Mouse (Mus musculus) right cerebral cortex, adult 18-20 months (tissue): Measurements from ENCODE around the gene Rxfp4.

Experiments used
- DNase-seq: peaks from one replicate; pipeline ENCODE4 v3.0.0; 2022; ENCODE audit warnings: mixed read lengths

The Rxfp4 gene

GRCm38 (mm10) chr3:88627535-88627934, 25.4 kb downstream of the Rxfp4 start:
- no peak for DNase-seq

DNA sequence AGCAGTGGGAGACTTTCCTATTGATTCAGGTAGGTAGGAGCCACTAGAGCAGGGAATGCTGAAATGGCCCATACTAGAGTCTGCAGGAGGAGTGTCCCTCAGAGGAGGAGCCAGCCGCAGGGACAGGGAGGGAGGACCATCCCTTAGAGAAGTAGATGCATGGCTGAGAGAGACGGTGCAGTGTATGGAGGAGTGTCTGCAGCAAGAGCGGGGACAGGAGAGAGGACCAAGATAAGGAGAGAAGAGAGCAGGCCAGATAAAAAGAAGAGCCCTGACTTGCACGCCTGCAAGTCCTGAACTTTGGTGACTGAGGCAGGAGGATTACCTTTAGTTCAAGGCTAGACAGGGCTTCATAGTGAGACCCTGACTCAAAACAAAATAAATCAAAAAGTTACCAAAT, 25.8 kb downstream of the Rxfp4 start:
- DNase-seq, result no peak

DNA sequence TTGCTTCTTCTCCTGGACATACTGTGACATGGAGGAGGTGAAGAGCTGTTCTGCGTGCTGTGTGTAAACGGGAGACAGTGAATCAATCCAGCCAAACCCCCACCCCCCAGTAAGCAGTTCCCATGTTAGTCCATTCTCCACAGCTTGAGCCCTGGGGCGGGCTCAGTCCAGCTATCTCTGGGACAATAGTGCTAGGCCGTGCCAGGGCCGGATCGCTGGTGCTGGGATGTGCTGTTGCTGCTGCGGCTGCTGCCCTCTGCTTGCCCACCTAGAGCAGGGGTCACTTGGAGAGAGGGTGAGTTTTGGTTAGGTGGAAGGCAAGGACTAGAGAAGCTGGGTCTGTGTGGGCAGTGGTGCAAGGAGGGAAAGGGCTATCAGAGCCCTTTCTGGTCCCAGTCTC, 26.6 kb downstream of the Rxfp4 start:
- no peak for DNase-seq

GRCm38 (mm10) chr3:88625531-88625930, 27.4 kb downstream of the Rxfp4 start:
- DNase-seq, result no peak

DNA sequence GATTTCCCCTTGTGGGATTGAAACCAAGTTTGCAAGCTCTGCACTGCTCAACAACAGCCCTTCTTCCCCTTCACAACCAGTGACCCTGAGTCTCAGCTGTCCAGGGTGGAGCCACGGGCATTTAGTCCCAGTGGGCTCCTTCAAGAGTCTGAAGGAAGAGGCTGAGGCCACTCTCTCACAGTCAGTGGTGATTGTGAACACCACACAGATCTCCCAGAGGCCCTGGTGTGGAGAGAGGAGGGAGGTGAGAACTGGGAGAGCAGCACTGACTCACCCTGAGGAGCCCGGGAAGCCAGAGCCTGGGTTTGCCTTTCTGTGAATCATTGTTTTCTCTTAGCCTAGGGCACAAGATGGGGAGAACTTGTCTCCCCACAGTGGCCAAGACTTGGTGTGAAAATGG, 28.0 kb downstream of the Rxfp4 start:
- no peak for DNase-seq

DNA sequence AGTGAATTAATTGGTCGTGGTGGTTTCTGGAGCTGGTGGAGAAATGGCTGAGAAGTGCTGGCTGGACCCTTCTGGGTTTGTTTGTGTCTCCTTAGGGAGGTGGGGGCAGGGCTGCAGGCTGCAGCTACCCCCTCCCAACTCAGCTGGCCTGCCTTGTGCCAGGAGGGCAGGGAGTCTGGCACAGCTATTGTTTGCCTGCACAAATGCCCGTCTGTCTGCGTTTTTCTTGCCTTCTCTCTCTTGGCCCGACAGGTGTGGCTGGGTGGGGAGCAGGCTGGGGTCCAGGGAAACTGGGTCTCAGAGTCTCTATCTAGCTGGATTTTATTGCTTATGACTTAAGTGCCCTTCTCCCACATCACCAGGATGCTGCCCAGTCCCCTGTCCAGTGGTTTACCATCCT, 28.6 kb downstream of the Rxfp4 start:
- no peak for DNase-seq

GRCm38 (mm10) chr3:88623346-88624135, 29.4 kb downstream of the Rxfp4 start:
- peak; percentile 75 for DNase-seq

DNA sequence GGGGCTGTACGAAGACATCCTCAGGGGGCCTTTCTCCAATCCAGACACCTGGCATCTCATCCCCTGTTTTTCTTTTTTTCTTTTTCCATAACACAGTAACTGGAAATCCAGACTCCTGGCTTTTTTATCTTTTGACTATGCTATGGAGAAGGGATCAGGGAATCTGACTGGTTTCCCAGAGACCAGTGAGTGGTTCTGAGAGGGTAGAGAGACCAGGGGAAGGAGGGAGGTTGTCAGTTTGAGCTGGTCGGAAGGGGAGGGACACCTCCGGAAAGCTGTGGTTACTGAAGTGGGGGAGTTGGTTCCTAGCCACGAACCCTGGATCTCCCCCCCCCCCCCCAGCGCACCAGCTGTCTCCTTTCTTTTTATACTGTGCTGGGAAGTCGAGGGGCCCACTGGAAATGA, 30.0 kb downstream of the Rxfp4 start:
- no peak for DNase-seq

- no peak for DNase-seq
Measured at GRCm38 (mm10) chr3:88622113-88622940, 30.6 kb downstream of the Rxfp4 start.

GRCm38 (mm10) chr3:88621537-88622112, 31.3 kb downstream of the Rxfp4 start:
- no peak for DNase-seq

DNA sequence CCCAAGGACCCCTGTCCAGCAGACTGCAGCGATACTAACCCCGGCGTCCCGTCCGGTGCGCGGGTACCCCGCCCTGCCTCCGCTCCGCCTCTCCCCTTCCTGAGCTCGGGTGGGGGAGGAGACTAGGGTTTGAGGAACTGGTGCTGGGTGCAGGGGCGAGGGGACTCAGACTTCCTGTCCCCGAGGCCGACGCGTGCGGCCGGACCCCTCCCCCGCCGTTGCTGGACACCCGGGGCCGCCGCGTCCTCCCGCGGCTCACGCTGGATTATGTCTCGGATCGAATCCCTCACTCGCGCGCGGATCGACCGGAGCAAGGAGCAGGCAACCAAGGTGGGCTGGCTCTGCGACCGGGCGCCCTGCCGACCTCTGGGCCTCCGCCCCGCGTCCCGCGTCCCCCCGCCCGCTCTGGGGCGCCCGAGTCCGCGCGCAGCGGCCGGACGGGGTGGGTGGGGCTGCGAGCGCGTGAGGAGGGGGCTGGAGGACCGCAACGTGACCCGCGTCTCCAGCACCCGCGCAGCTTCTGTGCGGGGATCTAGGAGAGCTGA, 31.9 kb downstream of the Rxfp4 start:
- DNase-seq, result no peak

DNA sequence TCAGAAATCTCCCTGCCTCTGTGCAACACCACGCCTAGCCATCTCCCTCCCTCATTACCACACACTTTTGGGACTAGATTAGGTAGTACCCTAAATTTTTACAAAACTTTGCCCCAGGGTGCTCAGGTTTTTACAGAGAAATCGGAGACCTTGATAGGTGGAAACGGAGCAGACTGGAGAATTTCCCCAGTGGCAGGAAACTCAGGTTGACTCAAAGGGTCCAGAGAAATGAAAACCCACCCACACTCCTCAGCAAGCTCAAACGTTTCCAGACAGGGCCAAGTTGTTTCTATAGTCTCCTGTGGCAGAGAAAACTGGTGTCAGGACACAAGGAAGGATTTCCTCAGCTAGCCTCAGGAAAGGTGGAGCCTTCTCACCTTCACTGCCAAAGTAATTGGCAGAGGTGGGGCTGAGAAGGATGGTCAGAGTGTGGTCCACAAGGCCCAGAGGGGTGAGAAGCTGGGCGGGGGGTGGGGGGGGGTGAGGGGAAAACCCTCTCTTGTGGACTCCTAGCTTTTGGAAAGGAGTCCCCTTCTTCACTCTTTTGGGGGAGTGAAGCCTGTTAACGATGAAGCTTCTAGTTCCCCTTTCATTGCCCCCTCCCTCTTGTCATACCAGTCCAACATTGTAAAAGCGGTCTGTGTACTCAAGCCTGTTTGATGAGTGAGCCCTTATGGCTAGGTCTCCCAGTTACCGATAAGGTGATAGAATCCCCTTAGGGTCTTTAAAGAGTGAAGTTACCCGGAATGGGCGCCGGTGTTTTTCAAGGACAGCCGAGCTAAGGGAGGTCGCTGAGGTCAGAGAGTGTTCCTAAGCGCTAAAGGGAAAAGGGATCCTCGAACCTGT, 32.6 kb downstream of the Rxfp4 start:
- no peak for DNase-seq

DNA sequence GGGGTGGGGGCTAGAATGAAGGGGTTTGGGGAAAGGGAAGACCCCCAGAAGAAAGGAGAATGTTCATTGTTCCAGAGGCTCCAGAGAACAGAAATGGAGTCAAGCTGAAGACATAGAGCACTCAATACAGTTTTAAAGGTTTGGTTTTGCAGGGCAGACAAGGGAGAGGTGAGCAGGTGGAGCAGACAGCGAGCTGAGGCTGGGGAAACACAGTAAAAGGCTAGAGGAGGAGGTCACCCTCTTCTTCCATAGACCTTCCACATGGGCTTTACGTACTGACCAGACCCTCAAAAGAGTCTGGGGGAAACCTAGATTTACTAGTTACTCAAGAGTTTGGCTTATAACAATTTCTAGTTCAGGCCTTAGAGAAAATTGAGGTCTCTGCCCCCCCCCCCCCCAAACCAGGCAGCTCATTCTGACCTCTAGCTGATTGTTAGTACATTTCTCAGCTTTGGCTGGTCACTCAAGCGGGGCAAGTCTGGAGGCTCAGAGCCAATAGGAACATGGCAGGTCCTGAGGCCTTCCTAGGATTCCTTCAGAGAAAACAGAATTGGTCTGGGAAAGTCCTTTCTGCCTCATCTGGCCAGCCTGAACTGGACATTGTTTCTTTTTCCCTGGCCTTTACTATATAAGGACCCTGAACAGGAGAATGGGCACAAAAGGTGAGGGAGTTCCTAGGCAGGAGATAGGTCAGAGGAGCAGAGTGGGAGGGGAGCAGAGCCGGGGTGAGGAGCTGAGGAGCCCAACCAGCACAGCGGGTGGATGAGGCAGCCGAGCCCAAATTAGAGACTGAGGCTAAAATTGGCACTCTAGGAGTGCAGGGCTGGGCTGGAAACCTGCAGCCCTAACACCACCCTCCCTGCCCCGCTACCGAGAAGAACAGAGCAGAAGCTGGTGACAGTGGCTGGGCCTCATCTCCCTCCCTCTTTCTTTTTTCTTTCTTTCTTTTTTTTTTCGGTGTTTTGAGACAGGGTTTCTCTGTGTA, 33.5 kb downstream of the Rxfp4 start:
- no peak for DNase-seq

DNA sequence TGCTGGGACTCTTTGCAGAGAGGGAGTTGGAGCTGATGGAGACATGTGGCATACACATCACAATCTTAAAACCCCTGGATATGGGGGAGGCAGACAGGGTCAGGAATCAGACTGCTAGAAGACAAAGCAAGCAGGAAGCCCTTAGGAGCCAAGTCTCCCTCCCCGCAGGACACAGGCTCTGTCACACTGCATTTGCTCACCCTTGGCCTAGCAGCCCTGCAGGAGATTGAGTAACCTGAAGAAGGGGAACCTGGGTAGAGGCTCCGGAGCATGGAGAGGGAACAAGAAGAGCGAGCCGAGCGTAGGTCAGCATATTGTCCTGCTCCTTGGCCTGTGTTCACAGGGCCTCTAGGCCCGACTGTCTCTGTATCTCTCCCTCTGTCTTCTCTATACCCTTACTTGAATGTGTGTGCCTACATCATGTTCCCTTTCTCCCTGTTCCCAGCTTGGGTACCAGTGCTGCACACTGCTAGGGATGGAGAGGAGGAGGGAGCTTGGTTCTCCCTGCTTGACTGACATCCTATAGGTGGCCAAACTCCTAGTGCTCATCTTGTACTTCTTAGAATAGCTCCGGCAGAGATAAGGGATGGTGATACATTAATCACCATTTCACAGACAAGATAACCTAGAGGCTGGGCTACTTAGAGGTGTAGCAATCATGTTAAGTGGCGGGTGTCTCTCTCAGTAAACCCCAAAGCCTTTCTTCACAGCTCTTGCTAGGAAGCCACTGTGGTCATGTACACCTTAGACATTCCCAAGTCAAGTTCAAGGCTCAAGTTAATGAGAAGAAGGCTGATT, 34.7 kb downstream of the Rxfp4 start:
- no peak for DNase-seq

- no peak for DNase-seq
Measured at GRCm38 (mm10) chr3:88616951-88617500, 35.9 kb downstream of the Rxfp4 start.

- DNase-seq, result no peak
Measured at GRCm38 (mm10) chr3:88615902-88616391, 37.0 kb downstream of the Rxfp4 start.

DNA sequence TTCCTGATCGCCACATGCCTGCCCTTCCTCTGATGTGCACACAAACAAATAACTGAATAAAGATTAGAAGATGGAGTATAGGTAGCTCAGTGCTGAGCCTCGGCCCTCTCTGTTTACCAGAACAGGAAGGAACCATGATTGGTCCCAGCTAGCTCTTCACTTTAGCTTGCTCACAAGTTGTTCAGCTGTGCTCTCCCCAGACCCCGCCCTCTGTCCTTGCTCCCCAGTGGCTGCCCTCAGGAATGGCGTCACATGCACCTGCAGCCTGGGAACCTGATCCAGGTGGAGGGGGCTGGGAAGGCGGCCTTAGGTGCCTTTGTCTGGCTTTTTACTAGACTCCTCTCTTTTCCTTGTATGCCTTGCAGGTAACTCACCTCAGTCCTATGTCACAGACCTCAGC, 37.8 kb downstream of the Rxfp4 start:
- DNase-seq, result no peak

DNA sequence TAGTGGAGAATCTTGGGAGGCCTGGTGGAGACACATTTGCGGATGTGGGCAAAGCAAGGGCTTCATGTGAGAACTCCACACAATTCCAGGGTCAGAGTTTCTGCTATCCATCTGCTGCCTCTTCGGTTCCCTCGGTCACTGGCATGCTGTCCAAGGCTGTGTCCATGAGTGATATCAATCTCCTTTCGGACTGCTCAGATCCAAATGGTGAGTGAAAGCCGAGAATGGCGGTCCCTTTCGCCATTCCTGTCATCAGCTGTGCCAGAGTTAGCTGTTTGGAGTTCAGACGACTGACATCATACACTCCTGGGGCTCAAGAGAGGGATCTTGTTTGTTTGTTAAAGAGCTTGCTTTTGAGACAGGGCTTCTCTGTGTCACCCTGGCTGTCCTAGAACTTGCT, 38.5 kb downstream of the Rxfp4 start:
- no peak for DNase-seq

DNA sequence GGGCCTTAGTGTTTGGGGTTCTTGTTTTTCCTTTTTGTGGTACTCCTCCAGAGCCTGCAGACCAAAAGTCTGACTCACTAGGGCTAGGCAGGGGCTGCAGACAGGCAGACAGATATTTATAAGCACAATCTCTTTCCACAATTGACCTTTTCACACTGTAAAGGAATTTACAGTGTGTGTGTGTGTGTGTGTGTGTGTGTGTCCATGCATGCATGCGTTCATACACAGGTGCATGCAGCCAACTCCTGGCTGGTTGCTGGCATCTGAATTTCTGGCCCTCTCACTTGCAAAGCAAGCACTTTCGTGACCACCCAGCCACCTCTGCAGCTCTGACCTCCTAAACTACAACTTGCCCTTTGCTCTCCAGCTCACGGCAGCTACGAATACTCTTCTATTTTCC, 43.9 kb downstream of the Rxfp4 start:
- DNase-seq, result no peak

GRCm38 (mm10) chr3:88607758-88608138, 45.2 kb downstream of the Rxfp4 start:
- DNase-seq, result no peak
